In genomic region chr1:157065819-157066730, GRCm38 (mm10) we compare ENCODE assay signal across 18 mouse cellular contexts. TPM values are rescaled to one million over a fixed set of nuclear protein-coding genes. Genes with fewer than 3 reads are reported as not detected.
DNase-seq lines count a peak whose midpoint lies in the region; ATAC-seq lines count a peak whose summit lies in the region.
"Had no signal": no experiment of that assay in that cellular context is flagged by ENCODE, and none has a peak within 500 bp of the region (broad histone marks: within the 10 kb centered on the region; RNA-seq: fewer than 3 reads in every experiment).

No protein-coding gene starts in this region.

- H3K4me3 ChIP-seq in heart, embryonic 13.5 days: no peak overlapping the region
- H3K4me3 ChIP-seq in lung, embryonic 15.5 days: no peak overlapping the region
- no peak overlapping the region for H3K4me3 ChIP-seq in forebrain, embryonic 14.5 days (ENCODE audit: low read depth, low read length)
- H3K4me3 ChIP-seq in midbrain, embryonic 15.5 days: no peak overlapping the region
- H3K4me3 ChIP-seq: neural tube, embryonic 15.5 days had no signal

- DNase-seq in heart, postnatal 36 days: no peak
- no peak for DNase-seq in lung, postnatal 14 days
- DNase-seq in forebrain, embryonic 14.5 days (ENCODE audit: low spot score): peak; percentile 64
- DNase-seq in adrenal gland, adult 8-10 months: no peak
- DNase-seq in left cerebral cortex, postnatal 10 days (ENCODE audit: extremely low spot score in 1 of 2, low spot score in 2 of 2): no peak
- DNase-seq: cerebellum, adult 8-10 months; kidney, postnatal 14 days; layer of hippocampus, adult 9-11 months had no signal

- no peaks in the 10 kb centered on the region for H3K27me3 ChIP-seq in heart, embryonic 13.5 days (replicated peaks)
- H3K27me3 ChIP-seq in lung, embryonic 15.5 days: no peaks in the 10 kb centered on the region
- H3K27me3 ChIP-seq in forebrain, embryonic 14.5 days (replicated peaks; ENCODE audit: control insufficient read depth, insufficient read depth, low read length): no peaks in the 10 kb centered on the region
- no peaks in the 10 kb centered on the region for H3K27me3 ChIP-seq in midbrain, embryonic 15.5 days (replicated peaks)
- H3K27me3 ChIP-seq: neural tube, embryonic 15.5 days had no signal

- intact Hi-C loops in heart, postnatal 36 days (cut with DNase I): no loop called here
- intact Hi-C loops in left cerebral cortex, postnatal 10 days (cut with DNase I): no loop called here

- no peak overlapping the region for H3K4me2 ChIP-seq in heart, embryonic 13.5 days
- H3K4me2 ChIP-seq in lung, embryonic 15.5 days: no peak overlapping the region
- H3K4me2 ChIP-seq in forebrain, embryonic 14.5 days (ENCODE audit: low read length): no peak overlapping the region
- H3K4me2 ChIP-seq in midbrain, embryonic 15.5 days: no peak overlapping the region
- H3K4me2 ChIP-seq: neural tube, embryonic 15.5 days had no signal

- peak overlapping the region; percentile 19; the same call in 1 of the 2 replicates for H3K9ac ChIP-seq in heart, embryonic 13.5 days
- no peak overlapping the region for H3K9ac ChIP-seq in lung, embryonic 15.5 days
- no peak overlapping the region for H3K9ac ChIP-seq in forebrain, embryonic 14.5 days (ENCODE audit: low read length)
- H3K9ac ChIP-seq in midbrain, embryonic 15.5 days: no peak overlapping the region
- H3K9ac ChIP-seq: neural tube, embryonic 15.5 days had no signal

- peak overlapping the region; percentile 40; the same call in 1 of the 2 replicates for H3K27ac ChIP-seq in heart, embryonic 13.5 days (replicated peaks)
- H3K27ac ChIP-seq in lung, embryonic 15.5 days: no peak overlapping the region
- no peak overlapping the region for H3K27ac ChIP-seq in forebrain, embryonic 14.5 days (ENCODE audit: low read depth, low read length)
- no peak overlapping the region for H3K27ac ChIP-seq in midbrain, embryonic 15.5 days
- H3K27ac ChIP-seq: neural tube, embryonic 15.5 days had no signal

- H3K4me1 ChIP-seq in heart, embryonic 13.5 days: peaks cover 43% of the 10 kb centered on the region
- H3K4me1 ChIP-seq in lung, embryonic 15.5 days: peaks cover 14% of the 10 kb centered on the region; the same call in 1 of the 2 replicates
- peaks cover 10% of the 10 kb centered on the region; the same call in 1 of the 2 replicates for H3K4me1 ChIP-seq in forebrain, embryonic 14.5 days (ENCODE audit: control insufficient read depth, insufficient read depth, low read length)
- H3K4me1 ChIP-seq in midbrain, embryonic 15.5 days: peaks cover 8% of the 10 kb centered on the region

- ATAC-seq in heart, embryonic 13.5 days (ENCODE audit: extremely low read depth, insufficient number of reproducible peaks, low FRiP score, low TSS enrichment): no peak
- peak; percentile 50 for ATAC-seq in lung, embryonic 15.5 days (ENCODE audit: borderline replicate concordance, extremely low read depth, low FRiP score, low TSS enrichment)
- ATAC-seq in forebrain, embryonic 14.5 days: peak; percentile 43; the same call in 1 of the 2 replicates
- ATAC-seq in midbrain, embryonic 15.5 days (replicated peaks): peak; percentile 15; the same call in 1 of the 2 replicates

- H3K36me3 ChIP-seq in heart, embryonic 13.5 days: no peaks in the 10 kb centered on the region
- H3K36me3 ChIP-seq in lung, embryonic 15.5 days: no peaks in the 10 kb centered on the region
- H3K36me3 ChIP-seq in forebrain, embryonic 14.5 days (ENCODE audit: control insufficient read depth, insufficient read depth, low read length): no peaks in the 10 kb centered on the region
- H3K36me3 ChIP-seq in midbrain, embryonic 15.5 days (replicated peaks): no peaks in the 10 kb centered on the region
- H3K36me3 ChIP-seq: neural tube, embryonic 15.5 days had no signal

- 83% methylated on average over 12 of the region's 12 CpGs for WGBS in heart, embryonic 13.5 days
- 68% methylated on average over 12 of the region's 12 CpGs for WGBS in lung, embryonic 15.5 days
- 64% methylated on average over 12 of the region's 12 CpGs for WGBS in forebrain, embryonic 14.5 days
- WGBS in midbrain, embryonic 15.5 days: 68% methylated on average over 12 of the region's 12 CpGs

- H3K9me3 ChIP-seq in heart, embryonic 13.5 days: no peaks in the 10 kb centered on the region
- H3K9me3 ChIP-seq in lung, embryonic 15.5 days: no peaks in the 10 kb centered on the region
- H3K9me3 ChIP-seq in forebrain, embryonic 14.5 days (replicated peaks; ENCODE audit: control insufficient read depth, low read length): no peaks in the 10 kb centered on the region
- H3K9me3 ChIP-seq in midbrain, embryonic 15.5 days: no peaks in the 10 kb centered on the region
- H3K9me3 ChIP-seq: neural tube, embryonic 15.5 days had no signal

RNA-seq across cellular contexts. Expression of gene Tex35, which starts 42.4 kb away (rescaled TPM):
- polyA plus RNA-seq in heart, embryonic 13.5 days (2015; fragmentation: Nextera tagmentation; extraction: Ambion mirVana): not detected in 2 replicates
- not detected for total RNA-seq in heart, postnatal 36 days (2021)
- polyA plus RNA-seq in lung, embryonic 15.5 days (2015; fragmentation: Nextera tagmentation; extraction: Ambion mirVana): not detected in 2 replicates
- not detected in 2 replicates for polyA plus RNA-seq in forebrain, embryonic 14.5 days (2014; fragmentation: Nextera tagmentation; extraction: Ambion mirVana)
- not detected in 2 replicates for polyA plus RNA-seq in midbrain, embryonic 15.5 days (2015; fragmentation: Nextera tagmentation; extraction: Ambion mirVana)
- not detected for total RNA-seq in adrenal gland, adult 8-10 months (2022)
- under 1 TPM in 1 of 2 experiments, not detected in 1; 0.61 TPM for total RNA-seq in left cerebral cortex, postnatal 10 days (2021)
- total RNA-seq: gastrocnemius, adult 18-20 months; heart, adult 8-10 months; left cerebral cortex, postnatal 14 days had no signal
- polyA plus RNA-seq: intestine, embryonic 14.5 days; liver, embryonic 16.5 days; neural tube, embryonic 15.5 days; urinary bladder, adult 2 months had no signal
